Mouse (Mus musculus): Measurements from ENCODE around the gene Wdr73.

GRCm38 (mm10) chr7:80897134-80897533 lies 3.9 kb downstream of the Wdr73 start:
- TF ChIP-seq FLI1 (IDR thresholded peaks at IDR 0.05; ENCODE audit: low read length) = no peak
- TF ChIP-seq GATA1 (IDR thresholded peaks at IDR 0.05; ENCODE audit: borderline replicate concordance, low read length) = no peak
